ENCODE assay signal across 9 mouse cellular contexts in the genomic region with DNA sequence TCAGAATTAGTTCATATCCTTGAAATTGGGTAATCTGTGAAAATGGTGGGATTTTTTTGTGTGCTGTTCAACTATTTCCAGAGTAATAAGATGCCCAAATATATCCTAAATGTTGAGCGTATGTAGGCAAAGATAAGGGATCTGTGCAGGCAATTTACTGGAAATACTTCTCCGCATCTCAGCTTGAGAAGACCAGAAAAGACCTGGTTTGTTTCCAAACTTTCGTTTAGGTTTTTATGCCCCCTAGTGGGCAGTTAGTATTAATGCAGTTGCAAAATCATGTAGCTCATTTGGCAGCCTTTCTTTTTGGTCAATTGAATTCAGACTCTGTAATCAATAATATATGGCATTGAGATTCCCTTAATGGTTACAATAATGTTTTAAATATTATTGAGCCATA.
DNase-seq lines count a peak whose midpoint lies in the region; ATAC-seq and TF ChIP-seq lines count a peak whose summit lies in the region.
"Had no signal": no experiment of that assay in that cellular context is flagged by ENCODE, and none has a peak within 500 bp of the region (broad histone marks: within the 10 kb centered on the region; RNA-seq: fewer than 3 reads in every experiment).

No protein-coding gene starts in this region.

- no peak for TF ChIP-seq POLR2A in MEL (IDR thresholded peaks at IDR 0.05; ENCODE audit: control insufficient read depth in 1 of 2, insufficient read depth in 1 of 2, low read depth in 1 of 2, low read length in 2 of 2, poor library complexity in 1 of 2)

- no peak overlapping the region for H3K27ac ChIP-seq in MEL (ENCODE audit: control insufficient read depth, low read depth, low read length)
- no peak overlapping the region for H3K27ac ChIP-seq in embryonic facial prominence, embryonic 14.5 days (replicated peaks; ENCODE audit: low read depth, low read length)
- H3K27ac ChIP-seq: limb, embryonic 13.5 days had no signal

- no peaks in the 10 kb centered on the region for H3K4me1 ChIP-seq in MEL (ENCODE audit: control insufficient read depth in 1 of 2, insufficient read depth in 2 of 2, low read length in 2 of 2)
- no peaks in the 10 kb centered on the region for H3K4me1 ChIP-seq in embryonic facial prominence, embryonic 14.5 days (ENCODE audit: control insufficient read depth, insufficient read depth, low read length)

- peaks cover 0 to 2% of the 10 kb centered on the region in 2 experiments; a peak in 2 of 4 replicates for H3K27me3 ChIP-seq in MEL (ENCODE audit: control insufficient read depth in 1 of 2, insufficient read depth in 2 of 2, low read length in 2 of 2)
- H3K27me3 ChIP-seq in embryonic facial prominence, embryonic 14.5 days (replicated peaks; ENCODE audit: control insufficient read depth, insufficient read depth, low read length) = no peaks in the 10 kb centered on the region; the same call in 1 of the 2 replicates

- H3K4me2 ChIP-seq in embryonic facial prominence, embryonic 14.5 days (ENCODE audit: low read depth, low read length) = no peak overlapping the region
- H3K4me2 ChIP-seq: limb, embryonic 13.5 days had no signal

- TF ChIP-seq RAD21 in MEL (IDR thresholded peaks at IDR 0.05; ENCODE audit: low read depth, low read length) = peak; percentile 71

- H3K36me3 ChIP-seq in MEL (ENCODE audit: control insufficient read depth in 1 of 2, insufficient read depth in 2 of 2, low read length in 2 of 2) = no peaks in the 10 kb centered on the region
- H3K36me3 ChIP-seq in embryonic facial prominence, embryonic 14.5 days (ENCODE audit: control insufficient read depth, insufficient read depth, low read length) = no peaks in the 10 kb centered on the region
- H3K36me3 ChIP-seq: limb, embryonic 13.5 days had no signal

- ATAC-seq in embryonic facial prominence, embryonic 14.5 days (ENCODE audit: low read depth) = no peak

- H3K9me3 ChIP-seq in MEL (replicated peaks; ENCODE audit: insufficient read depth, low read length) = no peaks in the 10 kb centered on the region
- no peaks in the 10 kb centered on the region for H3K9me3 ChIP-seq in embryonic facial prominence, embryonic 14.5 days (ENCODE audit: control insufficient read depth, low read length)
- H3K9me3 ChIP-seq: limb, embryonic 13.5 days had no signal

- WGBS in embryonic facial prominence, embryonic 14.5 days = 18% methylated on average over 3 of the region's 3 CpGs

- H3K9ac ChIP-seq in MEL (ENCODE audit: control insufficient read depth, low read depth, low read length, poor library complexity, severe bottlenecking) = no peak overlapping the region
- H3K9ac ChIP-seq in embryonic facial prominence, embryonic 14.5 days (ENCODE audit: low read depth, low read length) = no peak overlapping the region
- H3K9ac ChIP-seq: limb, embryonic 13.5 days had no signal

- peak in 2 of 3 experiments; percentile 37 to 70; a peak in 3 of 6 replicates for TF ChIP-seq CTCF in MEL (IDR thresholded peaks at IDR 0.05 in 2 of 3, conservative IDR thresholded peaks at IDR 0.05 in 1 of 3; ENCODE audit: control insufficient read depth in 1 of 3, insufficient read depth in 1 of 3, low read depth in 2 of 3, low read length in 3 of 3, poor library complexity in 1 of 3, severe bottlenecking in 1 of 3)

- TF ChIP-seq EP300 in MEL (IDR thresholded peaks at IDR 0.05; ENCODE audit: low read depth in 1 of 2, low read length in 2 of 2) = no peak

- DNase-seq in cerebellum, adult 8-10 months = peak; percentile 35
- no peak for DNase-seq in cerebellum, postnatal 4 days (ENCODE audit: low spot score in 2 of 2)
- DNase-seq in left cerebral cortex, adult 9 months (ENCODE audit: low spot score in 2 of 2) = peak; percentile 6 to 12
- DNase-seq in left cerebral cortex, adult 18-20 months (ENCODE audit: low spot score in 2 of 2) = no peak
- peak; percentile 44 for DNase-seq in MEL (ENCODE audit: low read depth, low spot score)
- DNase-seq in embryonic facial prominence, embryonic 14.5 days (ENCODE audit: low spot score) = peak; percentile 76
- DNase-seq in ovary, adult 18-20 months (ENCODE audit: low spot score) = no peak
- no peak for DNase-seq in gastrocnemius, adult 18-20 months (ENCODE audit: low spot score)

- no peaks in the 10 kb centered on the region for H3K79me2 ChIP-seq in MEL (ENCODE audit: control insufficient read depth, insufficient read depth, low read length, poor library complexity)

- H3K4me3 ChIP-seq in MEL (ENCODE audit: control insufficient read depth in 1 of 2, insufficient read depth in 1 of 2, low read depth in 2 of 2, low read length in 2 of 2) = no peak overlapping the region
- H3K4me3 ChIP-seq in embryonic facial prominence, embryonic 14.5 days (ENCODE audit: low read depth, low read length) = no peak overlapping the region
- H3K4me3 ChIP-seq: limb, embryonic 13.5 days had no signal

TF ChIP-seq in MEL, 35 proteins besides CTCF, POLR2A, EP300 and RAD21:
- peak; percentile 71 for TF ChIP-seq SMC3 (IDR thresholded peaks at IDR 0.05; ENCODE audit: low read depth, low read length)
- peak; percentile 64 for TF ChIP-seq ZC3H11A (IDR thresholded peaks at IDR 0.05; ENCODE audit: low read depth, low read length)
- no peak for TF ChIP-seq ELF1 (IDR thresholded peaks at IDR 0.05; ENCODE audit: low read depth, low read length)

Comparison
In these comparisons a context has a peak if more than half of its experiments do, and no peak if none do; other contexts are left out.
1. DNase-seq: peak in cerebellum, adult 8-10 months (single experiment), left cerebral cortex, adult 9 months (2 of 2), MEL (single experiment) and embryonic facial prominence, embryonic 14.5 days (single experiment); none in cerebellum, postnatal 4 days (0 of 2), left cerebral cortex, adult 18-20 months (0 of 2), ovary, adult 18-20 months (single experiment) and gastrocnemius, adult 18-20 months (single experiment).